Mouse (Mus musculus) T-cell, adult 2 months (primary cell): ENCODE results near the gene Tmem59.
A peak's percentile ranks its signal among the peaks of the same experiment; 100 is the strongest.

Experiments
- DNase-seq: peaks from one replicate; pipeline ENCODE4 v3.0.0; 2022; ENCODE audit warnings: low spot score

Gene Tmem59

DNA sequence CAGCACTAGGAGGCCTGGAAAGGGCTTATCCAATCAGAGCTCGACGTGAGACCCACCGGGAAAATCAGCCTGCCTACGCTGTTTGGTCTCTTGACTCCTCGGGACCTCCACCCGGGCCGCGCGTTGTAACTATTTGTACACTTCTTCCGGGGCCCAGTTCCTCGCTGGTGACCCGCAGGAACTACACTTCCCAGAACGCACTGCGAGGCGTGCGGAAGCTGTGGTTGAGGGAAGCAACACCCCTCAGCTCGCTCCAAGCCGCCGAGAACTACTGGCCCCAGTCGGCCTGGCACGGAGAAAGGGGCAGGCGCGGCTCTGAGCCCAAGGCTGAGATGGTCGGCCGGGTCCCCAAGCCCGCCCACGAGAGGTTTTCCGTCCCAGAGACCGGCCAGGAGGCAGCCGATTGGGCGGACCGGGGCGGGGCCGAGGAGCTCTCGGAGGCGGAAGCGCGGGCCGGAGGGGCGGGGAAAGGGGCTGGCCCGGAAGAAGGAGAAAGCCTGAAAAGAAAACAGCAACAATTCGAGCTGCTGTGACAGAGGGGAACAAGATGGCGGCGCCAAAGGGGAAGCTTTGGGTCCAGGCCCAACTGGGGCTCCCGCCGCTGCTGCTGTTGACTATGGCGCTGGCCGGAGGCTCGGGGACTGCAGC lies at the start of gene Tmem59:
Gene Tmem59 (plus strand): TSS at position 218 of the 648 bp plus-strand sequence.
- DNase-seq: peak; percentile 97

DNA sequence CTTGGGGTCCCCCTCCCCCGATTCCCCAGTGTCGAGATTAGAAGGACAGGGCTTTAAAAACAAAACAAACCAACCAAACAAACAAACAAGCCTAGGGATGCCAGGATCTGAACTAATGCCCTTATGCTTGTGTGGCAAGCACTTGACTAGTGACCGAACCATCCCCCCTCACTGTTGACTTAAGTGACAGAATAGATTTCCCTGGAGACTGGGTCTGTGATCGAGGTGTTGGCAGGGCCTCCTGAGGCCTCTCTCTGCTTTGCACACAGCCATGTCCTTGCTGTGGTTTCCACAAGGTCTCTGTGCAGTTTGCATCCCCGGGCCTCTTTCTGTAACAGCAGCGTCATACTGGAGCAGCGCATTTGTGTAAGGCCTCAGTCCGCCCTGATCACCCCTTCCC lies 48.8 kb upstream of the Tmem59 start:
- DNase-seq: no peak

GRCm38 (mm10) chr4:107130534-107130933 lies 47.7 kb upstream of the Tmem59 start:
- no peak for DNase-seq

GRCm38 (mm10) chr4:107134891-107135290 lies 43.3 kb upstream of the Tmem59 start:
- DNase-seq: no peak

GRCm38 (mm10) chr4:107135663-107136062 lies 42.5 kb upstream of the Tmem59 start:
- no peak for DNase-seq

DNA sequence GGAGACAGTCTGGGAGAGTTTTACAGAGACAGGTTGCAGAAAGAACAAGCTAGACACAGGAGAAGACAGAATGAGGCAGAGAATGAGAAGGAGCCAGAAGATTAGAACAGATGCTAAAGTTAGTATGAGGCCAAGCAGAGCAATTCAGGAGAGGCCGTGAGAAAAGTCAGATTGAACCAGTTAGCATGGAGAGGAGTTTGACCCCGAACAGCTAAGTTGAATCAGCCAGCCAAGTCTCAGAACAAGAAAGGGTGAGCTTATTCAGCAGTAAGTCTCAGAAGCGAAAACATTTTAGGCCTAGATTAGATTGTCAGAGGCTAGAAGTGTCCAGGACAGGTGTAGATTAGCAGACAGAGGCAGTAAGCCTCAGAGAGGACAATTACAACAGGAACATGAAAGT lies 41.7 kb upstream of the Tmem59 start:
- no peak for DNase-seq

DNA sequence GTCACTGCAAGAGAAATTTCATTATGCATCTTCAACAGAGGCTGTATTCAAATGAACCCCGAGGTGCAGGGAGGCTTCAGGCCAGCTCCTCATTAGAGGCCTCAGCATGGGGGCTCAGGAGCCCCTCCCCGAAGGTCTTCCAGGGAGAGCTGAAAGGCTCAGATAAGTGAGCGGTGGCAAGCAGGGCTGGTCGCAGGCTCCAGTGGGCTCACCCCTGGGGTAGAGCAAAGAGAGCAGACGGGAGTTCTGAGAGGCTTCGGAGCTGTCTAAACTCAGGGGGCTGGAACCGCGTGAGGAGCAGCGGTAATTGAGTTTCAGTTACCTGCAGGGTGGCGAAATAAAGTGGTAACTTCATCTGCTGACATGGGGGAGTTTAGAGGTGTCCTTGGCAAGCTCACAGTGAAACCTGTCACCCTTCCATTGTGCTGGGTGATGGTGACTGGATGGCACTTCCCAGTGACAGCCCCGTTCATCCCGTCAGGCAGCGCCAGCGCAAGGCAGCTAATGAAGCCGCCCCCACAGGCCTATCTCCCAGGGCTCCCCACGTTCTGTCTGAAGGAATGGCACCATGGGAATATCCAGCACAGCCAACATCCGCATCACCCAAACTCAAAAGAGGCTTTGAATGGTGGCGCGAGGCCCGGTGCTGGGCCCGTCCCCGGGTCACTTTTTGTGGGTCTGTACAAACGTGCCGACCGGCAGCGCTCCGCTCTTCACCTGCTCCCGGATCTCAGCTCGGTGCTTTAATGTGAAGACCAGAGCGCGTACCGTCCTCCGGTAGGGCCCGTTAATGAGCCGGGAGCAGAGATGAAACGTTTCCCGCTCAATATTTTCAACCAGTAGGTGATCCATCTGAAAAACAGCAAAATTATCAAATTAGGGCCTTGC lies 39.0 kb upstream of the Tmem59 start:
- DNase-seq: no peak

- DNase-seq: no peak
Measured at GRCm38 (mm10) chr4:107139836-107140631, 38.2 kb upstream of the Tmem59 start.

DNA sequence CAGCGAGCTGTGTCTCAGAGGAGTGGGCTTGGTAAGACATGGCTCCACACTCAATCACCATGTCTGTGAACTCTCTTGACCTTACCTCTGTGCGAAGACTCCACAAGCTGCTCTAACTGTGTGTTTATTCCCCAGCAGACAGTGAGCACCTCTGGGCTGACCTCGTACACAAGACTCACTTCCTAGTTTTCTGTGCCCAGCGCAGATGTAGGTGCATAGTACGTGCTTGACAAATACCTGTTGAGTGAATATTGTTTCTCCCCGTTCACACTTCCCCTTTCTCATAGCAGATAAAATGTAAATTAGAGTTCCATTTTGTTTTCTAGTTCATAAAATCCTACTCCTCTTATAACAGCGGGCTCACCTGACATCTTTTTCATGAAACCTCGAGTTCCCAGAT lies 34.7 kb upstream of the Tmem59 start:
- no peak for DNase-seq

- no peak for DNase-seq
Measured at GRCm38 (mm10) chr4:107150991-107151390, 27.2 kb upstream of the Tmem59 start.

- no peak for DNase-seq
Measured at GRCm38 (mm10) chr4:107152571-107152970, 25.6 kb upstream of the Tmem59 start.

GRCm38 (mm10) chr4:107156983-107157401 lies 21.2 kb upstream of the Tmem59 start:
- no peak for DNase-seq

GRCm38 (mm10) chr4:107159166-107159773 lies 18.9 kb upstream of the Tmem59 start:
- no peak for DNase-seq

DNA sequence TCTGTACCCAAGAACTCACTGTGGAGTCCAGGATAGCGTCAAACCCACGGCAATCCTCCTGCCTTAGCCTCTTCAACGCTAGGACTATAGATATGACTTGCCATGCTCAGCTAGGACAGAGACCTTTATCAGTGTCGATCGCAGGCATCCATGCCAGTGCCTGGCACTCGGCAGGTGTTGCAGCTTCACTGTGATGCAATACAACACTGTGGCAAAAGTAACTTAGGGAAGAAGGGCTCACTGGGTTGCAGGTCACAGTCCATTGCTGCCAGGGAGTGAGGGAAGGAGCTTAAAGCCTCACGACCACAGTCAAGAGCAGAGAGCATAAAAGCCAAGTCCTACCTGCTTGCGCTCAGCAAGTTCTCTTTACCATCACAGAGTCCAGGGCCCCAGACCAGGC lies 18.0 kb upstream of the Tmem59 start:
- DNase-seq: no peak

GRCm38 (mm10) chr4:107163341-107163740 lies 14.9 kb upstream of the Tmem59 start:
- no peak for DNase-seq

- DNase-seq: peak; percentile 67
Measured at GRCm38 (mm10) chr4:107163756-107164587, 14.2 kb upstream of the Tmem59 start.

DNA sequence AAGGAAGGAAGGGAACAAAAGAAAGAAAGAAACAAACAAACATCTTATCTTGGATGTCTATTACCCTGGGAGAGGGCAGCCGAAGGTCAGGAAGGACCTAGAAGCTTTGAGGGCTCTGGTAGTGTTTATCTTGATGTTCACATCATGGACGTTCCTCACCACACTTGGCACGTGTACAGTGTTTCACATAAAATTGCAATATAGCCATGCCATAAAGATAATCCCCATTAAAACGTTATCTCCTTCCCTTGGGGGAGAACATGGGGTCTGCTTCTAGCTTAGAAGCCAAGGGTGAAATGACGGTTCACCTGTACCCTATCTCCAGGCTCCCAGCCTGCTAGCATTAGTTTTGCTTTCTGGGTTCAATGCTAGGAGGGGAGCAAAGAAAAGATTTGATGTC lies 11.5 kb upstream of the Tmem59 start:
- no peak for DNase-seq

DNA sequence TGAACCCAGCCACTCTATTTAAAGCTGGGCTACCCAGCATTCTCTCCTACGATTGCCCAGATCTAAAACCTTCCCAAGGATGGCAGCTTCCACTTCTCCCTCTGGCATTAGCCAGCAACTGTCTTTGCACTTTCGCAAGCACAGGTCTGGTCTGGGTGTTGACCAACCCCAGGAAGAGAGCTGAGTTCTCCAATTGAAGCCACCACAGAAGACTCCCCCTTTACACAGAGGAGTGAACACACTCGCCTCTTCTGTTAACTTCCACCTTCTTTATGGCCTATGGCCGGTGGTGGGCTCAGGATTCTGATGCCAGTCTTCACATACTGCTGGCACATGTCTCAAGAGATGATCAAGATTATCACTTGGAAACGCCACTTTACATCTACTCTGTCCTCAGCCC lies 10.4 kb upstream of the Tmem59 start:
- no peak for DNase-seq

GRCm38 (mm10) chr4:107177506-107177905 lies 693 bp upstream of the Tmem59 start:
- DNase-seq: no peak

GRCm38 (mm10) chr4:107178830-107179490 lies 761 bp downstream of the Tmem59 start, which contains the start of gene Tceanc2:
Tceanc2 (minus strand) TSS chr4:107179116.
- peak; percentile 77 for DNase-seq

- no peak for DNase-seq
Measured at GRCm38 (mm10) chr4:107179561-107179960, 1.4 kb downstream of the Tmem59 start.
